Mouse (Mus musculus) gastrocnemius, postnatal 4 days (tissue): Measurements from ENCODE around the gene Dst. TPM values are rescaled to one million over a fixed set of nuclear protein-coding genes. Genes with fewer than 3 reads are reported as not detected.

Experiments
- DNase-seq, 2 experiments: peaks; one replicate each; pipeline ENCODE4 v3.0.0; 2021 to 2022; ENCODE audit warnings: low spot score in 2 of 2, mixed read lengths in 2 of 2
- microRNA-seq: library from miRNA; unstranded; fragments of <30 nt; microRNA quantifications from one replicate; pipeline ENCODE4 v1.2.0, GENCODE M21; 2021
- total RNA-seq, 2 experiments: library from RNA; stranded (reverse); gene quantifications; 2 replicates each; pipeline ENCODE4 v1.2.3; 2021

Gene Dst
- total RNA-seq, 2 experiments from 2014 or later = 181 to 191 TPM

- DNase-seq = no peak
These were observed 423.7 kb downstream of the Dst start for GRCm38 (mm10) chr1:34331767-34332166.

Small RNA genes within 50 kb of the gene (microRNA-seq; reads per million reads assigned to microRNA genes)
- gene Mir6896 = 0.85 reads per million

Other genes with a start within 250 kb of the Dst start
- gene Prim2, start 238.4 kb upstream of the Dst start, total RNA-seq = 10 to 100 TPM; 11.9 to 12.3 TPM
- 10 to 100 TPM; 18.4 to 19.7 TPM for gene Rab23, start 188.3 kb upstream of the Dst start, total RNA-seq
- 10 to 100 TPM; 40.1 to 51.1 TPM for gene Bag2, start 150.4 kb upstream of the Dst start, total RNA-seq
- gene Zfp451, start 93.6 kb upstream of the Dst start, total RNA-seq = 10 to 100 TPM; 31.7 to 33.2 TPM
- gene Bend6, start 409 bp upstream of the Dst start, total RNA-seq = 1 to 10 TPM in 1 of 2 experiments, under 1 TPM in 1; 0.83 to 1.3 TPM